Comparison of ENCODE assay signal across 12 mouse cellular contexts in genomic region chr15:3509089-3509488, GRCm38 (mm10).
DNase-seq lines count a peak whose midpoint lies in the region; ATAC-seq and TF ChIP-seq lines count a peak whose summit lies in the region.
"Had no signal": no experiment of that assay in that cellular context is flagged by ENCODE, and none has a peak within 500 bp of the region (broad histone marks: within the 10 kb centered on the region; RNA-seq: fewer than 3 reads in every experiment).

No protein-coding gene starts in this region.

- H3K27me3 ChIP-seq in liver, postnatal 0 days (ENCODE audit: insufficient read depth, low read length): no peaks in the 10 kb centered on the region
- H3K27me3 ChIP-seq: embryonic facial prominence, embryonic 13.5 days had no signal

- ATAC-seq in liver, postnatal 0 days: no peak

- TF ChIP-seq CTCF in gastrocnemius, adult 2 months (IDR thresholded peaks at IDR 0.05): no peak
- no peak for TF ChIP-seq CTCF in liver, postnatal 0 days (IDR thresholded peaks at IDR 0.05; ENCODE audit: low read depth)

- no peak for TF ChIP-seq EP300 in liver, postnatal 0 days (IDR thresholded peaks at IDR 0.05; ENCODE audit: low read depth)

- 59% methylated on average over 3 of the region's 3 CpGs for WGBS in liver, postnatal 0 days (ENCODE audit: insufficient replicate concordance)

- peak; percentile 4 for DNase-seq in cerebellum, adult 9-11 months
- DNase-seq in cerebellum, adult 11-12 months: no peak
- DNase-seq in left cerebral cortex, postnatal 4 days: peak; percentile 64
- no peak for DNase-seq in left cerebral cortex, adult 9 months (ENCODE audit: low spot score in 2 of 2)
- DNase-seq in gastrocnemius, adult 2 months: peak; percentile 91
- peak; percentile 48 for DNase-seq in heart, postnatal 25 days (ENCODE audit: low spot score)
- no peak for DNase-seq in spleen, postnatal 4 days (ENCODE audit: low spot score in 2 of 2)
- DNase-seq in liver, postnatal 0 days: no peak
- DNase-seq: B cell, adult 2 months; kidney, adult 9 months; right cerebral cortex, postnatal 14 days had no signal

- no peak overlapping the region for H3K9ac ChIP-seq in liver, postnatal 0 days (replicated peaks)
- H3K9ac ChIP-seq: embryonic facial prominence, embryonic 13.5 days had no signal

- no peak overlapping the region for H3K4me2 ChIP-seq in liver, postnatal 0 days (ENCODE audit: low read depth, low read length)
- H3K4me2 ChIP-seq: embryonic facial prominence, embryonic 13.5 days had no signal

- intact Hi-C loops in left cerebral cortex, postnatal 4 days (cut with DNase I): no loop called here
- intact Hi-C loops in gastrocnemius, adult 2 months (cut with DNase I): loop anchor here (5.0 kb wide), 2 partner anchors 47 to 73 kb away; partner anchors contain the start of gene Ghr
- intact Hi-C loops in heart, postnatal 25 days (cut with DNase I): loop anchor here (5.0 kb wide), 1 partner anchor 73 kb away; the partner anchor contains the start of gene Ghr

- no peak overlapping the region for H3K4me3 ChIP-seq in gastrocnemius, adult 2 months
- H3K4me3 ChIP-seq in liver, postnatal 0 days (ENCODE audit: low read depth, low read length): no peak overlapping the region
- H3K4me3 ChIP-seq: embryonic facial prominence, embryonic 13.5 days had no signal

- peak overlapping the region; percentile 83 for H3K27ac ChIP-seq in gastrocnemius, adult 2 months
- H3K27ac ChIP-seq in liver, postnatal 0 days (ENCODE audit: low read depth): no peak overlapping the region
- H3K27ac ChIP-seq: embryonic facial prominence, embryonic 13.5 days had no signal

- H3K9me3 ChIP-seq in liver, postnatal 0 days (ENCODE audit: low read length): no peaks in the 10 kb centered on the region
- H3K9me3 ChIP-seq: embryonic facial prominence, embryonic 13.5 days had no signal

- no peaks in the 10 kb centered on the region for H3K36me3 ChIP-seq in liver, postnatal 0 days (replicated peaks; ENCODE audit: insufficient read depth, low read length)
- H3K36me3 ChIP-seq: embryonic facial prominence, embryonic 13.5 days had no signal

- no peaks in the 10 kb centered on the region for H3K4me1 ChIP-seq in liver, postnatal 0 days (ENCODE audit: insufficient read depth)

Comparison
In these comparisons a context has a peak if more than half of its experiments do, and no peak if none do; other contexts are left out.
1. DNase-seq: peak in cerebellum, adult 9-11 months (single experiment), left cerebral cortex, postnatal 4 days (single experiment), gastrocnemius, adult 2 months (single experiment) and heart, postnatal 25 days (single experiment); none in cerebellum, adult 11-12 months (single experiment), left cerebral cortex, adult 9 months (0 of 2), spleen, postnatal 4 days (0 of 2) and liver, postnatal 0 days (single experiment).